10 mouse cellular contexts compared by ENCODE assay signal in the genomic region with DNA sequence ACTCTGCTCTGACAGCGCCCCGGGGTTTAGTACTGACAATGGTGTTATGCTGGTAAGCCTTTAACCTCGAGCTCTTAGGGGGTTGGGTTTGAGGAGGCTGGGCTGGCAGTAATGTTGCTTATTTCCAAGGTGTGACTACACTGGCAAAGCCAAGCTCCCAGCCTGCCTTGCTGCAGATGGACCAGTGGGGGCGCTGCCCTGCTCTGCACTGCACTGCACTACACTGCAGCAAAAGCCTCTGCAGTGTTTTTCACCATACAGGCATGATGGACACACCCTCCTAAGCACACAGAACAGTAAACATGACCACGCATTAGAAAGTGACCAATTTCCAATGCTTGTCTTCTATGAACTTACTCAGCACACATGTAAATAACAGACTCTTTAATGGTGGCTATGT. TPM values are rescaled to one million over a fixed set of nuclear protein-coding genes. Genes with fewer than 3 reads are reported as not detected.
A peak's percentile ranks its signal among the peaks of the same experiment; 100 is the strongest.
DNase-seq lines count a peak whose midpoint lies in the region; ATAC-seq and TF ChIP-seq lines count a peak whose summit lies in the region.
"Had no signal": no experiment of that assay in that cellular context is flagged by ENCODE, and none has a peak within 500 bp of the region (broad histone marks: within the 10 kb centered on the region; RNA-seq: fewer than 3 reads in every experiment).

No protein-coding gene starts in this region.

- no peak overlapping the region for H3K4me2 ChIP-seq in intestine, postnatal 0 days (replicated peaks; ENCODE audit: low read depth)
- no peak overlapping the region for H3K4me2 ChIP-seq in intestine, embryonic 15.5 days (replicated peaks)
- no peak overlapping the region for H3K4me2 ChIP-seq in intestine, embryonic 16.5 days (ENCODE audit: low read depth, low read length)
- H3K4me2 ChIP-seq: heart, embryonic 12.5 days had no signal

- WGBS in intestine, postnatal 0 days: 45% methylated on average over 5 of the region's 5 CpGs
- 59% methylated on average over 5 of the region's 5 CpGs for WGBS in intestine, embryonic 15.5 days
- 45% methylated on average over 5 of the region's 5 CpGs for WGBS in intestine, embryonic 16.5 days

- DNase-seq in 416B (ENCODE audit: low read depth) (peak; percentile 6), NIH3T3 (ENCODE audit: low read depth) (peak; percentile 8)
- DNase-seq in frontal cortex, postnatal 14 days (ENCODE audit: low spot score in 2 of 2): no peak
- no peak for DNase-seq in heart, adult 9 months (ENCODE audit: low spot score in 2 of 2)

- no peak; the same call in 1 of the 2 replicates for ATAC-seq in intestine, postnatal 0 days
- ATAC-seq in intestine, embryonic 15.5 days: no peak
- ATAC-seq in megakaryocyte, adult 5-6 weeks (ENCODE audit: poor library complexity, severe bottlenecking): 0 out of 2 replicates have a peak, but pooled peaks have one; percentile 31
- ATAC-seq in intestine, embryonic 16.5 days: no peak

- no peaks in the 10 kb centered on the region for H3K27me3 ChIP-seq in intestine, postnatal 0 days (replicated peaks; ENCODE audit: control insufficient read depth, insufficient read depth, low read length)
- no peaks in the 10 kb centered on the region for H3K27me3 ChIP-seq in intestine, embryonic 15.5 days (replicated peaks)
- no peaks in the 10 kb centered on the region for H3K27me3 ChIP-seq in intestine, embryonic 16.5 days (replicated peaks; ENCODE audit: control insufficient read depth, insufficient read depth, low read length)
- H3K27me3 ChIP-seq: heart, embryonic 12.5 days had no signal

- no peak overlapping the region for H3K9ac ChIP-seq in intestine, postnatal 0 days (ENCODE audit: low read depth, low read length)
- no peak overlapping the region for H3K9ac ChIP-seq in intestine, embryonic 15.5 days
- H3K9ac ChIP-seq in intestine, embryonic 16.5 days (ENCODE audit: low read depth, low read length): no peak overlapping the region
- H3K9ac ChIP-seq: heart, embryonic 12.5 days had no signal

- no peak overlapping the region for H3K4me3 ChIP-seq in intestine, postnatal 0 days (ENCODE audit: low read depth, low read length)
- H3K4me3 ChIP-seq in intestine, embryonic 15.5 days (replicated peaks): no peak overlapping the region
- no peak overlapping the region for H3K4me3 ChIP-seq in intestine, embryonic 16.5 days (ENCODE audit: low read length)
- H3K4me3 ChIP-seq: heart, embryonic 12.5 days; megakaryocyte, embryonic 14.5 days had no signal

- no peaks in the 10 kb centered on the region for H3K4me1 ChIP-seq in intestine, postnatal 0 days (replicated peaks; ENCODE audit: control insufficient read depth, insufficient read depth, low read length)
- no peaks in the 10 kb centered on the region for H3K4me1 ChIP-seq in intestine, embryonic 15.5 days (replicated peaks)
- H3K4me1 ChIP-seq in intestine, embryonic 16.5 days (ENCODE audit: control insufficient read depth, insufficient read depth, low read length): no peaks in the 10 kb centered on the region; the same call in 1 of the 2 replicates

- H3K27ac ChIP-seq in intestine, postnatal 0 days (ENCODE audit: low read depth, low read length): no peak overlapping the region
- H3K27ac ChIP-seq in intestine, embryonic 15.5 days: no peak overlapping the region
- H3K27ac ChIP-seq in intestine, embryonic 16.5 days (ENCODE audit: low read length): no peak overlapping the region

- TF ChIP-seq CTCF in intestine, postnatal 0 days (IDR thresholded peaks at IDR 0.05; ENCODE audit: low read depth): peak; percentile 52

- H3K36me3 ChIP-seq in intestine, postnatal 0 days (ENCODE audit: control insufficient read depth, insufficient read depth): no peaks in the 10 kb centered on the region
- H3K36me3 ChIP-seq in intestine, embryonic 15.5 days: no peaks in the 10 kb centered on the region
- H3K36me3 ChIP-seq in intestine, embryonic 16.5 days (ENCODE audit: control insufficient read depth, insufficient read depth, low read length): no peaks in the 10 kb centered on the region
- H3K36me3 ChIP-seq: heart, embryonic 12.5 days had no signal

- no peaks in the 10 kb centered on the region for H3K9me3 ChIP-seq in intestine, postnatal 0 days (ENCODE audit: control insufficient read depth)
- H3K9me3 ChIP-seq in intestine, embryonic 15.5 days: no peaks in the 10 kb centered on the region
- no peaks in the 10 kb centered on the region for H3K9me3 ChIP-seq in intestine, embryonic 16.5 days (ENCODE audit: control insufficient read depth, low read length)
- H3K9me3 ChIP-seq: heart, embryonic 12.5 days; megakaryocyte, embryonic 14.5 days had no signal

RNA-seq across cellular contexts. Expression of gene Rasgrp1, which starts 11.2 kb away (rescaled TPM):
- 0.31 and 0.46 TPM in 2 replicates for polyA plus RNA-seq in intestine, postnatal 0 days (2015; fragmentation: Nextera tagmentation; extraction: Ambion mirVana)
- 0.72 and 0.75 TPM in 2 replicates for polyA plus RNA-seq in intestine, embryonic 15.5 days (2015; fragmentation: Nextera tagmentation; extraction: Ambion mirVana)
- 2.1 and 3.4 TPM in 2 replicates for total RNA-seq in megakaryocyte, adult 5-6 weeks (2015)
- total RNA-seq in megakaryocyte, adult 5-6 weeks (2017): 0.95 and 2.6 TPM in 2 replicates
- 0.84 and 0.87 TPM in 2 replicates for polyA plus RNA-seq in intestine, embryonic 16.5 days (2015; fragmentation: Nextera tagmentation; extraction: Ambion mirVana)

Comparison
In these comparisons a context has a peak if more than half of its experiments do, and no peak if none do; other contexts are left out.
1. DNase-seq: peak in 416B (single experiment) and NIH3T3 (single experiment); none in frontal cortex, postnatal 14 days (0 of 2) and heart, adult 9 months (0 of 2).